Mouse (Mus musculus) embryonic facial prominence, embryonic 12.5 days (tissue): ENCODE measurements around the gene Gprc5b. TPM values are rescaled to one million over a fixed set of nuclear protein-coding genes. Genes with fewer than 3 reads are reported as not detected.

ENCODE experiments used
- ATAC-seq: fragments of 200-750 bp; cut with Nextera tagmentation; 2 replicates; pipeline ENCODE4 v1.8.0; 2017; ENCODE audit not compliant: insufficient number of reproducible peaks, insufficient read depth, low FRiP score, low TSS enrichment
- H3K27ac ChIP-seq: fragments of 300-500 bp; sonication (generic); 2 replicates; pipeline ENCODE4 v1.5.1; 2016; ENCODE audit warnings: mild to moderate bottlenecking
- H3K27me3 ChIP-seq: fragments of 300-500 bp; sonication (generic); 2 replicates; pipeline ENCODE4 v1.6.1; 2016; ENCODE audit warnings: mild to moderate bottlenecking, moderate library complexity
- H3K36me3 ChIP-seq: fragments of 300-500 bp; sonication (generic); 2 replicates; pipeline ENCODE4 v1.6.1; 2016; ENCODE audit warnings: mild to moderate bottlenecking
- H3K4me1 ChIP-seq: fragments of 300-500 bp; sonication (generic); 2 replicates; pipeline ENCODE4 v1.6.1; 2016
- H3K4me2 ChIP-seq: fragments of 300-500 bp; sonication (generic); replicated peaks from 2 replicates; pipeline ENCODE4 v1.6.1; 2016; ENCODE audit warnings: mild to moderate bottlenecking, moderate library complexity
- H3K4me3 ChIP-seq: fragments of 300-500 bp; sonication (generic); 2 replicates; pipeline ENCODE4 v1.5.1; 2016; ENCODE audit warnings: mild to moderate bottlenecking
- H3K9ac ChIP-seq: fragments of 300-500 bp; sonication (generic); 2 replicates; pipeline ENCODE4 v1.6.1; 2016; ENCODE audit warnings: mild to moderate bottlenecking, moderate library complexity
- H3K9me3 ChIP-seq: fragments of 300-500 bp; sonication (generic); 2 replicates; pipeline ENCODE4 v1.6.1; 2016; ENCODE audit warnings: mild to moderate bottlenecking, moderate library complexity
- WGBS: fragments of 180-500 bp; shearing (Covaris S2); methylation state at CpG from one replicate; pipeline ENCODE4 v1.1.7; 2016; 5-methylcytosine and 5-hydroxymethylcytosine counted together
- polyA plus RNA-seq: library from polyadenylated mRNA; unstranded; fragments of >200 nt; fragmentation: Nextera tagmentation; extraction: Ambion mirVana; gene quantifications from 2 replicates; pipeline ENCODE4 v1.2.1, GENCODE M21; 2016

Gprc5b gene
- polyA plus RNA-seq, 1 experiment from 2014 or later, result 10.5 TPM

- ATAC-seq, result no peak
- Histone ChIP-seq H3K27ac (no peak overlapping the region), H3K36me3 (peaks cover 34% of the 10 kb centered on the region)
Measured at GRCm38 (mm10) chr7:118985786-118986185, 9.2 kb downstream of the Gprc5b start.

GRCm38 (mm10) chr7:118983961-118984360, 11.1 kb downstream of the Gprc5b start:
- no peaks in the 10 kb centered on the region for H3K27me3 ChIP-seq
- no peak overlapping the region for H3K4me3 ChIP-seq
- H3K9me3 ChIP-seq, result no peaks in the 10 kb centered on the region
- no peak for ATAC-seq
- H3K36me3 ChIP-seq, result peaks cover 39% of the 10 kb centered on the region
- H3K27ac ChIP-seq, result no peak overlapping the region
- H3K4me1 ChIP-seq, result no peaks in the 10 kb centered on the region
- no peak overlapping the region for H3K4me2 ChIP-seq
- WGBS, result 88% methylated on average over 19 of the region's 19 CpGs
- H3K9ac ChIP-seq, result no peak overlapping the region

More at GRCm38 (mm10) chr7:118985786-118986185, 9.2 kb downstream of the Gprc5b start:
- H3K9me3 ChIP-seq, result no peaks in the 10 kb centered on the region
- H3K4me2 ChIP-seq, result no peak overlapping the region
- WGBS, result 79% methylated on average over 4 of the region's 4 CpGs
- no peaks in the 10 kb centered on the region for H3K27me3 ChIP-seq
- H3K4me1 ChIP-seq, result no peaks in the 10 kb centered on the region
- H3K9ac ChIP-seq, result no peak overlapping the region
- no peak overlapping the region for H3K4me3 ChIP-seq

- ATAC-seq, result no peak
- Histone ChIP-seq H3K4me2 (no peak overlapping the region), H3K4me1 (no peaks in the 10 kb centered on the region), H3K27me3 (no peaks in the 10 kb centered on the region), H3K9ac (no peak overlapping the region), H3K27ac (no peak overlapping the region), H3K9me3 (no peaks in the 10 kb centered on the region), H3K36me3 (peaks cover 39% of the 10 kb centered on the region), H3K4me3 (no peak overlapping the region)
- WGBS, result 89% methylated on average over 4 of the region's 4 CpGs
Measured at GRCm38 (mm10) chr7:118982586-118982985, 12.4 kb downstream of the Gprc5b start.

- 90% methylated on average over 5 of the region's 5 CpGs for WGBS
- Histone ChIP-seq H3K4me3 (no peak overlapping the region), H3K36me3 (peaks cover 45% of the 10 kb centered on the region), H3K9ac (no peak overlapping the region), H3K9me3 (no peaks in the 10 kb centered on the region), H3K4me1 (no peaks in the 10 kb centered on the region), H3K27me3 (no peaks in the 10 kb centered on the region), H3K4me2 (no peak overlapping the region), H3K27ac (no peak overlapping the region)
- ATAC-seq, result no peak
Measured at GRCm38 (mm10) chr7:118981831-118982230, 13.2 kb downstream of the Gprc5b start.

- Histone ChIP-seq H3K27ac (no peak overlapping the region), H3K27me3 (no peaks in the 10 kb centered on the region), H3K4me3 (no peak overlapping the region), H3K4me2 (no peak overlapping the region), H3K36me3 (peaks cover 45% of the 10 kb centered on the region), H3K9ac (no peak overlapping the region), H3K4me1 (no peaks in the 10 kb centered on the region), H3K9me3 (no peaks in the 10 kb centered on the region)
- peak; percentile 22; the same call in 1 of the 2 replicates for ATAC-seq
- WGBS, result 76% methylated on average over 4 of the region's 4 CpGs
Measured at GRCm38 (mm10) chr7:118981346-118981745, 13.7 kb downstream of the Gprc5b start.

- no peak for ATAC-seq
- H3K4me3 ChIP-seq, result no peak overlapping the region
- H3K9ac ChIP-seq, result no peak overlapping the region
- no peak overlapping the region for H3K4me2 ChIP-seq
- no peak overlapping the region for H3K27ac ChIP-seq
- peaks cover 48% of the 10 kb centered on the region for H3K36me3 ChIP-seq
- H3K9me3 ChIP-seq, result no peaks in the 10 kb centered on the region
- WGBS, result 90% methylated on average over 9 of the region's 9 CpGs
- no peaks in the 10 kb centered on the region for H3K4me1 ChIP-seq
- H3K27me3 ChIP-seq, result no peaks in the 10 kb centered on the region
Measured at GRCm38 (mm10) chr7:118979708-118980107, 15.3 kb downstream of the Gprc5b start.

GRCm38 (mm10) chr7:118979121-118979520, 15.9 kb downstream of the Gprc5b start:
- H3K27ac ChIP-seq, result no peak overlapping the region
- H3K4me2 ChIP-seq, result no peak overlapping the region
- no peak overlapping the region for H3K4me3 ChIP-seq
- no peak for ATAC-seq
- no peak overlapping the region for H3K9ac ChIP-seq
- peaks cover 45% of the 10 kb centered on the region for H3K36me3 ChIP-seq
- H3K27me3 ChIP-seq, result no peaks in the 10 kb centered on the region
- H3K4me1 ChIP-seq, result no peaks in the 10 kb centered on the region
- H3K9me3 ChIP-seq, result no peaks in the 10 kb centered on the region
- 87% methylated on average over 7 of the region's 7 CpGs for WGBS

- Histone ChIP-seq H3K4me2 (no peak overlapping the region), H3K9ac (no peak overlapping the region), H3K4me1 (no peaks in the 10 kb centered on the region), H3K27ac (peak overlapping the region; percentile 24; the same call in 1 of the 2 replicates), H3K36me3 (peaks cover 42% of the 10 kb centered on the region), H3K9me3 (no peaks in the 10 kb centered on the region), H3K27me3 (no peaks in the 10 kb centered on the region), H3K4me3 (no peak overlapping the region)
- 74% methylated on average over 10 of the region's 10 CpGs for WGBS
- ATAC-seq, result no peak
Measured at GRCm38 (mm10) chr7:118977167-118977543, 17.9 kb downstream of the Gprc5b start.

GRCm38 (mm10) chr7:118976414-118977166, 18.4 kb downstream of the Gprc5b start:
- H3K36me3 ChIP-seq, result peaks cover 37% of the 10 kb centered on the region

GRCm38 (mm10) chr7:118975837-118976236, 19.2 kb downstream of the Gprc5b start:
- no peak overlapping the region for H3K27ac ChIP-seq
- H3K36me3 ChIP-seq, result peaks cover 37% of the 10 kb centered on the region
- H3K4me2 ChIP-seq, result peak overlapping the region; percentile 2; the same call in 1 of the 2 replicates
- WGBS, result 75% methylated on average over 3 of the region's 3 CpGs
- ATAC-seq, result no peak
- no peaks in the 10 kb centered on the region for H3K4me1 ChIP-seq
- no peaks in the 10 kb centered on the region for H3K9me3 ChIP-seq
- H3K27me3 ChIP-seq, result no peaks in the 10 kb centered on the region
- no peak overlapping the region for H3K9ac ChIP-seq
- H3K4me3 ChIP-seq, result no peak overlapping the region

More at GRCm38 (mm10) chr7:118976414-118977166, 18.4 kb downstream of the Gprc5b start:
- Histone ChIP-seq H3K27me3 (no peaks in the 10 kb centered on the region), H3K9ac (no peak overlapping the region), H3K4me2 (peak overlapping the region; percentile 2; the same call in 1 of the 2 replicates), H3K9me3 (no peaks in the 10 kb centered on the region), H3K27ac (peak overlapping the region; percentile 24; the same call in 1 of the 2 replicates), H3K4me3 (no peak overlapping the region), H3K4me1 (no peaks in the 10 kb centered on the region)
- no peak for ATAC-seq
- 25% methylated on average over 14 of the region's 14 CpGs for WGBS

- WGBS, result 83% methylated on average over 4 of the region's 4 CpGs
- no peaks in the 10 kb centered on the region for H3K9me3 ChIP-seq
- H3K27me3 ChIP-seq, result no peaks in the 10 kb centered on the region
- peaks cover 32% of the 10 kb centered on the region for H3K36me3 ChIP-seq
- no peak for ATAC-seq
- no peak overlapping the region for H3K4me2 ChIP-seq
- H3K4me1 ChIP-seq, result no peaks in the 10 kb centered on the region
- no peak overlapping the region for H3K27ac ChIP-seq
- no peak overlapping the region for H3K9ac ChIP-seq
- no peak overlapping the region for H3K4me3 ChIP-seq
Measured at GRCm38 (mm10) chr7:118973377-118973776, 21.6 kb downstream of the Gprc5b start.

GRCm38 (mm10) chr7:118972306-118972705, 22.7 kb downstream of the Gprc5b start:
- no peak for ATAC-seq
- H3K4me3 ChIP-seq, result no peak overlapping the region
- no peaks in the 10 kb centered on the region for H3K27me3 ChIP-seq
- 77% methylated on average over 5 of the region's 5 CpGs for WGBS
- H3K4me2 ChIP-seq, result no peak overlapping the region
- peaks cover 29% of the 10 kb centered on the region for H3K36me3 ChIP-seq
- H3K9me3 ChIP-seq, result no peaks in the 10 kb centered on the region
- H3K4me1 ChIP-seq, result no peaks in the 10 kb centered on the region
- no peak overlapping the region for H3K27ac ChIP-seq
- no peak overlapping the region for H3K9ac ChIP-seq
